Mouse (Mus musculus) MN1 (cell line): ENCODE data around the gene Nenf.

Experiments
- DNase-seq: peaks from one replicate; pipeline ENCODE4 v3.0.0-alpha.2; 2016; ENCODE audit warnings: low spot score

The Nenf gene

GRCm38 (mm10) chr1:191283110-191284040 lies 34.6 kb downstream of the Nenf start:
- DNase-seq = no peak

DNA sequence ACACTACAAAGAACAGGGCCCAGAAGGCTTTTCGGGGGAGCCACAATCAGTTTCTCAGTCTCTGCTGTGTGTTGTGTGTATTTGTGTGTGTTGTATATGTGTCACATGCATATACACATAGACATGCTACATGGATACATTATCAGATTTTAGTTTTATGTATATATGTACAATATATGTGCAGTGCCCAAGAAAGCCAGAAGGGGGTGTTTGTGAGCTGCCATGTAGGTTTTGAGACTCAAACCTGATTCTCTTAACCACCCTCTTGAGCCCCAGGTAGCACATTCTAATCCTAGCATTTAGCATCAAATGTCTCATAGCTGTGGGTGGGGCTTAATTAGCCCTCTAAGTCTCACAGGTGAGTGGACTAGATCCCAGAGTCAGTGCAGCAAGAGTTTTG lies 35.7 kb downstream of the Nenf start:
- no peak for DNase-seq

- no peak for DNase-seq
Observed at GRCm38 (mm10) chr1:191281171-191281570, 36.8 kb downstream of the Nenf start.

DNA sequence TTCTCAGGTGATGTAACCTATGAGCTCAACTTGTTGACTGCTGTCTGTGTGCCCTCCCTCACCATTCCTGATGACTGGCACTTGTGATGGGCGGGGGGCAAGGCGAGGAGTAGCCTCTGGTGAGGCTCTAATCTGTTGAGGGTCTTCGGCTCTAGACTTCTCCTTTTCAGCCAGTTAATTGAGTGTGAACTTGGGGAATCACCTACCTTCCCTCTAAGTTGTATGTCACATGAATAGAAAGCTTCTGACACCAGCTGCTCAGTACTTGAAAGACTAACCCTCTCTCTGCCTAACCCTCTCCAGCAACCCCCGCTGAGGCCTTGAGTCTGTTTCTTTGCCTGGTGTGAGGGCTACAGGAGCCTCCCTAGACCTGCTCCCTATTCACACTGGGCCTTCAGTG lies 39.7 kb downstream of the Nenf start:
- no peak for DNase-seq

DNA sequence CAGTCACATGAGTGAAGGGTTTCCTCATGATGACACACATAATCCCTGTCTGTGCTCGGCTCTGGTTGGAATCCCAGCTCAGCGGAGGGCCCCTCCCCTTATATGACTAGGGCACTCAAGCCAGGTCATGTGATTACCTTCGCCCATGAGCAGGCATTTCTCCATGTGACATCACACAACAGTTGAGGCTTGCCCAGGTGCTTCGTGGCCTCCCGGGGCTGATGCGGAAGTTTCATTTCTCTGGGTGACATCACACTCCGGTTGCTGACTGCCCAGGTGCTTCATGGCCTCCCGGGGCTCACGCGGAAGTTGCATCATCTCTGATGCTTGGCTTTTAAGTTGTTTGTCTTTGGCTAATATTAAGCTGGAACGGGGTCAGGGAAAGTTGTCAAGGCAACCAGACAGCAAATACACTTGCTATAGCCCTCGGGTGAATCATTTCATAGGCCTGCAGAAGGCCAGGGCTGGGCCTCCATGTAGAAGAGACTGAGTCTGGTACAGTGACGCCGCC lies 40.4 kb downstream of the Nenf start:
- peak; percentile 94 for DNase-seq

DNA sequence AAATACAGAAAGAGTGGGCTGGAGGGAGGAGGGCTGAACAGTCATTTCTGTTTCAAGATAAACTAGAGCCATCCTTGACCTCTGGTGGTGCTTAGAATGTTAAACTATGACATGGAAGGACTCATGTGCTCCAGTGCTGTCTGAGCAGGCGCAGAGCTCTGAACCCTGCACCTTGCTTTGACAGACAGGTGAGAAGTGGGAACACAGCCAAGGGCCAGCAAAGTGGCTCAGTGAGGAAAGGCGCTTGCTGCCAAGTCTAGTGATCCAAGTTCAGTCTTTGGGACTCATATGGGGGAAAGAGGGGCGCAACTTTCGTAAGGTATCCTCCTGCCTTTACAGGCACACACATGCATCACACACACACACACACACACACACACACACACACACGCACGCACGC lies 41.8 kb downstream of the Nenf start:
- no peak for DNase-seq

- DNase-seq = peak; percentile 73
Observed at GRCm38 (mm10) chr1:191275527-191275926, 42.5 kb downstream of the Nenf start.

GRCm38 (mm10) chr1:191272660-191273059 lies 45.3 kb downstream of the Nenf start:
- DNase-seq = no peak

GRCm38 (mm10) chr1:191269648-191269952 lies 48.4 kb downstream of the Nenf start:
- DNase-seq = no peak

- no peak for DNase-seq
Observed at GRCm38 (mm10) chr1:191268797-191269647, 49.0 kb downstream of the Nenf start.

GRCm38 (mm10) chr1:191267856-191268255 lies 50.1 kb downstream of the Nenf start:
- no peak for DNase-seq

DNA sequence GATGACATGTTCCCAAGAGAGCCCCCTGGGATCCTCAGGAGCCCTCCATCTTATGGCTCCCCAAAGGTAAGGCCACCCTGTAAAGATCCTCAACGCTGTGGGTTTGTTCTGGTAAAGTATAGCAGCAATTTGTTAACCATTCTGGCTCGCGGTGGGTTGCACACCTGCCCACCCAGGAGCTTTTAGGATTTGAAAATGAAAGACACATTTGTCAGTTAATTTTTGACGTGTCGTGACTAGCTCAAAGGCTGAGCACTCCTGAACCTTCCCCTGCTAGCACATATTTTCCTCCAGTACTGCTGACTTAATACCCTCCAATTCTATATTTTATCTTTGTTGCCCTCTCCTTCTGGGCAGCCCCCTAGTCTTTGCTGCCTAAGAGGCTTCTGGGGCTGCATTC lies 50.8 kb downstream of the Nenf start:
- DNase-seq = no peak

- no peak for DNase-seq
Observed at GRCm38 (mm10) chr1:191263471-191263870, 54.5 kb downstream of the Nenf start.

DNA sequence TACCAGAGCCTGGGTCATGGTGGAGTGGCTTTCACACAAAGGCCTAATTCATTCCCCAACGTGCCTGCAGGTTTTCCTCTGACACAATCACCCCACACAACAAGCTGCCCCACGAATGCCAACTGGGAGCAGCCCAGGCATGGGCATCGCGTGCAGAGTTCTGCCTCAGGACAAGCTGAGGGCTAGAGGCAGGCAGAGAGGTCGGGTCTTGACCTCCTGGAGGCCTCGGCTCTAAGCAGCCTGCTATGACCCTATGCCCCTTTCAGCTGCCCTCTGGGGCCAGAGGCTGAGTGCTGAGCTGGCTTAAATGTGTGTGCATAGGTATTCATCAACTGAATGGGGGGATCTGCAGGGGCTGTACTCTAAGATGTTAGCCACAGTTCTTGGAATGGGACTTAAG lies 56.1 kb downstream of the Nenf start:
- no peak for DNase-seq

DNA sequence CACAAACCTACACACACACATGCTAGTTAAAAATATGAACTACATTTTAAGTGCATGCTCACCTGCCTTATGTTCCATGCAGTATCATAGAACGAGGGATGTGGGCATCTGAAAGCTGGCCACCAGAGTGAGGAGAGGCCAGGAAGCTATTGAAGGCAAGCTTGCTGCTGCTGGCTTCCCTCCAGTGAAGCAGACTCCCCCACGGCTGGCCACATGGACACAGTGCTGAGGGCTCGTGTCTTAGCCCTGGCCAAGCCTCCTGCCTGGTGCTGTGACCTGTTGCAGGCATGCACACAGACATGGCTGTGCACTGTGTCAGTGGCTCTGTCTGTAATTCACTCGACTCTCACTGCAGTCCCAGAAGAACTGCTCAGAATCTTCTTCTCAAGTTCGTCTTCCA lies 58.3 kb downstream of the Nenf start:
- no peak for DNase-seq

DNA sequence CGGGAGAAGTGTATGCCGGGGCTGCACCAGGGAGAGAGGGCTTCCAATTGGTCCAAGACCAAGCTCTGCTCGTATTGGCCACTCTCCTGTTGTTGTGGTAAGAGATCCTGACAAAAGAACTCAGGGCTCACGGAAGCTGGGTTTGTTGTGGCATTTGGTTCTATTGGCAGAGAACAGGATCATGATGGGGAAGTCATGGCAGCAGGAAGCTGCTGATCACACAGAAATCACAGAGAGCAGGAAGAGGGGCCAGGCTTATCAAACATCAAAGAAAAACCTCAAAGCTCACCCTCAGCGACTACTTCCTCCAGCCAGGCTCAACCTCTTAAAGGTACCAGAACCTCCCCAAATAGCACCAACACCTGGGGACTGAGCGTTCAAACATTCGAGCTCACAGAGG lies 58.9 kb downstream of the Nenf start:
- no peak for DNase-seq

DNA sequence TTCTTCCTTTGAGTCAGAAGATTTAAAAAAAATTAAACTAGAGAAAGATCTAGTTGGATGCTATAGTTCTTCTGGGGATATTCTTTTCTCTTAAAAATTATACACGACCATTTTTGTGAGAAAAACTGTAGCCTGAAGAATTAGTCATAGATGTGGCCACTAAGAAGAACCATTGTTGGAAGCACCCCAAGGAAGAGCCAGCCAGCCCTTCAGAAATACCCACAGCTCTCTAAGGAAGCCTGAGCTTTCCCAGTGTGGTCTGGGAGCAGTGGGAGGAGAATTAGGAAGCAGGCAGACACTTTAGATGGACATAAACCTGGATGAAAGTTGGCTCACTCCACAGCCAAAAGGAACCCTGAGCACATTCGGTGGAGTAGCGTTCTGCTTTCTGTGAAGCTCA lies 59.5 kb downstream of the Nenf start:
- no peak for DNase-seq

GRCm38 (mm10) chr1:191257981-191258380 lies 60.0 kb downstream of the Nenf start:
- DNase-seq = no peak

DNA sequence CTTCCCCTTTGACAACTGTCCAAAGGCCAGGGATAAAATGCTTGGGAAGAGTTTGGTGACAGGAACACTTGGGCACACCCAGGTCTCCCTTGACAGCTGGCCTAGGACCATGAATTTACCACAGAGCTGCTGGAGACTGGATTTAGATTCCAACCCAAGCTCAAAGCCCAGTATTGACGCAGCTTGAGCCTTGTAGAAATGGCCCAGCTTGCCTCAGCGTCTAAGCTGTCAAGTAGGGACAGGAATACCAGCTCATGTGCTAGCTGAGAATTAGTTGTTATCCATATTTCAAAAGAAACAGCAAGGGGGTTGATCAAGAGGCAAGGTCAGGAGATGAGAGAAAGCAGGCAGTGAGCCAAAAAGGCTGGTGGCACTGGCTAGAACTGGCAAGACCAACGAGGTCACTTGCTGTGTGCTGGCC lies 60.6 kb downstream of the Nenf start:
- no peak for DNase-seq
